9 mouse cellular contexts compared by ENCODE assay signal in the genomic region with DNA sequence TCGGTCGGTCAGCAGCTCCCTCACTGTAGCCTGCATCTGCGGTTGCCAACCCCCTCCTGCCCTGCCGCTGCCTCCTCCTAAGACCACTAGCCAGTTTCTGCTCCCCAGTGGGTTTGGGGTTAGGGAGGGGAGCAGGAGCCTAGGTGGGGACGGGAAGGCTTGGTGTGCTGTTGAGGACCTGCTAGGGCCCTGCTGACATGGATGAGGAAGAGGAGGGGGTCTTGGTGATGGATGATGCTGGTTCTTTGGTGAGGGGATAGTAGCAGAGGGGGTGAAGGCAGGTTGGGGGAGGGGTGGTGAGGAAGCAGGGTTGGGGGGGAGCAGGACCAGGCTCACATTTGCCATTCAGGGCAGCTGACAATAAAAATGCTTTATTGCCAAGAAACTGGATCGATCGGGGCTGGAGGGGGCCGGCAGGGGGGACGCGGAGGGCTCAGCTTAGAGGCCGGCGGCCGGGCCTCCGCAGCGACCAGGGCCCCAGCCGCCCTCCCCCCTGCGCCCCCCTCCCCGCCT. TPM values are rescaled to one million over a fixed set of nuclear protein-coding genes. Genes with fewer than 3 reads are reported as not detected.
DNase-seq lines count a peak whose midpoint lies in the region; ATAC-seq and TF ChIP-seq lines count a peak whose summit lies in the region.
"Had no signal": no experiment of that assay in that cellular context is flagged by ENCODE, and none has a peak within 500 bp of the region (broad histone marks: within the 10 kb centered on the region; RNA-seq: fewer than 3 reads in every experiment).

No protein-coding gene starts in this region.

- H3K4me3 ChIP-seq in embryonic facial prominence, embryonic 11.5 days (ENCODE audit: low read depth, low read length): no peak overlapping the region
- H3K4me3 ChIP-seq in forebrain, postnatal 0 days (ENCODE audit: low read depth, low read length): no peak overlapping the region
- 0 out of 2 replicates have a peak overlapping the region, but pooled peaks have one; percentile 0 for H3K4me3 ChIP-seq in limb, embryonic 14.5 days (replicated peaks; ENCODE audit: low read length)
- no peak overlapping the region for H3K4me3 ChIP-seq in neural tube, embryonic 15.5 days (replicated peaks)
- H3K4me3 ChIP-seq in liver, embryonic 11.5 days (ENCODE audit: low read depth, low read length): no peak overlapping the region

- peak overlapping the region; percentile 25 for H3K4me2 ChIP-seq in embryonic facial prominence, embryonic 11.5 days (ENCODE audit: low read depth, low read length)
- H3K4me2 ChIP-seq in forebrain, postnatal 0 days (ENCODE audit: low read depth): peak overlapping the region; percentile 15; the same call in 1 of the 2 replicates
- peak overlapping the region; percentile 29 for H3K4me2 ChIP-seq in limb, embryonic 14.5 days (replicated peaks; ENCODE audit: low read depth, low read length, severe bottlenecking)
- peak overlapping the region; percentile 43 for H3K4me2 ChIP-seq in neural tube, embryonic 15.5 days
- H3K4me2 ChIP-seq in liver, embryonic 11.5 days: no peak overlapping the region

- WGBS in embryonic facial prominence, embryonic 11.5 days: 2% methylated on average over 12 of the region's 18 CpGs
- WGBS in forebrain, postnatal 0 days: 6% methylated on average over 12 of the region's 18 CpGs
- 1% methylated on average over 11 of the region's 18 CpGs for WGBS in limb, embryonic 14.5 days
- WGBS in neural tube, embryonic 15.5 days: 3% methylated on average over 12 of the region's 18 CpGs
- WGBS in liver, embryonic 11.5 days: 8% methylated on average over 11 of the region's 18 CpGs

- ATAC-seq in embryonic facial prominence, embryonic 11.5 days (replicated peaks; ENCODE audit: insufficient number of reproducible peaks, low FRiP score, low TSS enrichment, low read depth): 0 out of 2 replicates have a peak, but pooled peaks have one; percentile 12
- peak; percentile 28; the same call in 1 of the 2 replicates for ATAC-seq in forebrain, postnatal 0 days
- peak; percentile 42; the same call in 1 of the 2 replicates for ATAC-seq in limb, embryonic 14.5 days (ENCODE audit: low FRiP score, low read depth)
- peak; percentile 42 for ATAC-seq in neural tube, embryonic 15.5 days (ENCODE audit: low FRiP score)
- no peak for ATAC-seq in liver, embryonic 11.5 days (replicated peaks; ENCODE audit: low FRiP score)

- no peak for TF ChIP-seq CTCF in forebrain, postnatal 0 days (IDR thresholded peaks at IDR 0.05; ENCODE audit: low read depth)

- DNase-seq in embryonic facial prominence, embryonic 11.5 days (ENCODE audit: low spot score): peak; percentile 18
- no peak for DNase-seq in forebrain, postnatal 0 days
- no peak for DNase-seq in limb, embryonic 14.5 days (ENCODE audit: low spot score)
- DNase-seq in ovary, postnatal 10 days (ENCODE audit: low spot score): no peak
- DNase-seq in liver, embryonic 11.5 days (ENCODE audit: low spot score): no peak
- no peak for DNase-seq in cerebellum, postnatal 36 days
- DNase-seq: cerebellum, postnatal 14 days; lung, adult 2 months had no signal

- H3K9ac ChIP-seq in embryonic facial prominence, embryonic 11.5 days (replicated peaks; ENCODE audit: low read length): no peak overlapping the region; the same call in 1 of the 2 replicates
- H3K9ac ChIP-seq in forebrain, postnatal 0 days: peak overlapping the region; percentile 18
- H3K9ac ChIP-seq in limb, embryonic 14.5 days (ENCODE audit: low read depth, low read length, severe bottlenecking): peak overlapping the region; percentile 25; the same call in 1 of the 2 replicates
- no peak overlapping the region for H3K9ac ChIP-seq in neural tube, embryonic 15.5 days (replicated peaks)
- no peak overlapping the region for H3K9ac ChIP-seq in liver, embryonic 11.5 days (ENCODE audit: low read depth, low read length)

- H3K4me1 ChIP-seq in embryonic facial prominence, embryonic 11.5 days (ENCODE audit: control insufficient read depth, insufficient read depth, low read length): peaks cover 20% of the 10 kb centered on the region
- H3K4me1 ChIP-seq in forebrain, postnatal 0 days (ENCODE audit: insufficient read depth): peaks cover 27% of the 10 kb centered on the region
- H3K4me1 ChIP-seq in limb, embryonic 14.5 days (ENCODE audit: control insufficient read depth, insufficient read depth, low read length): peaks cover 49% of the 10 kb centered on the region
- H3K4me1 ChIP-seq in neural tube, embryonic 15.5 days: peaks cover 60% of the 10 kb centered on the region
- peaks cover 33% of the 10 kb centered on the region for H3K4me1 ChIP-seq in liver, embryonic 11.5 days (replicated peaks; ENCODE audit: control insufficient read depth, insufficient read depth, low read length)

- H3K9me3 ChIP-seq in embryonic facial prominence, embryonic 11.5 days (replicated peaks; ENCODE audit: control insufficient read depth, low read length): no peaks in the 10 kb centered on the region
- no peaks in the 10 kb centered on the region for H3K9me3 ChIP-seq in forebrain, postnatal 0 days (ENCODE audit: low read length)
- no peaks in the 10 kb centered on the region for H3K9me3 ChIP-seq in limb, embryonic 14.5 days (ENCODE audit: control insufficient read depth, low read length)
- no peaks in the 10 kb centered on the region for H3K9me3 ChIP-seq in neural tube, embryonic 15.5 days (replicated peaks)
- no peaks in the 10 kb centered on the region for H3K9me3 ChIP-seq in liver, embryonic 11.5 days (ENCODE audit: control insufficient read depth, low read length)

- no peaks in the 10 kb centered on the region for H3K36me3 ChIP-seq in embryonic facial prominence, embryonic 11.5 days (replicated peaks; ENCODE audit: control insufficient read depth, insufficient read depth, low read depth, low read length)
- H3K36me3 ChIP-seq in forebrain, postnatal 0 days (ENCODE audit: insufficient read depth): peaks cover 4% of the 10 kb centered on the region; the same call in 1 of the 2 replicates
- H3K36me3 ChIP-seq in limb, embryonic 14.5 days (ENCODE audit: control insufficient read depth, insufficient read depth, low read length): no peaks in the 10 kb centered on the region
- peaks cover 5% of the 10 kb centered on the region; the same call in 1 of the 2 replicates for H3K36me3 ChIP-seq in neural tube, embryonic 15.5 days
- H3K36me3 ChIP-seq in liver, embryonic 11.5 days (ENCODE audit: control insufficient read depth, insufficient read depth, low read length): no peaks in the 10 kb centered on the region

- peaks cover 3% of the 10 kb centered on the region; the same call in 1 of the 2 replicates for H3K27me3 ChIP-seq in embryonic facial prominence, embryonic 11.5 days (ENCODE audit: control insufficient read depth, insufficient read depth, low read length)
- no peaks in the 10 kb centered on the region for H3K27me3 ChIP-seq in forebrain, postnatal 0 days (ENCODE audit: insufficient read depth, low read length)
- no peaks in the 10 kb centered on the region for H3K27me3 ChIP-seq in limb, embryonic 14.5 days (ENCODE audit: control insufficient read depth, insufficient read depth, low read length)
- no peaks in the 10 kb centered on the region for H3K27me3 ChIP-seq in neural tube, embryonic 15.5 days (replicated peaks)
- H3K27me3 ChIP-seq in liver, embryonic 11.5 days (replicated peaks; ENCODE audit: control insufficient read depth, insufficient read depth, low read length): peaks cover 41% of the 10 kb centered on the region

- 0 out of 2 replicates have a peak overlapping the region, but pooled peaks have one; percentile 35 for H3K27ac ChIP-seq in embryonic facial prominence, embryonic 11.5 days (replicated peaks; ENCODE audit: low read depth, low read length)
- H3K27ac ChIP-seq in forebrain, postnatal 0 days (ENCODE audit: low read depth, low read length): no peak overlapping the region
- no peak overlapping the region for H3K27ac ChIP-seq in limb, embryonic 14.5 days (replicated peaks; ENCODE audit: low read depth, low read length)
- H3K27ac ChIP-seq in neural tube, embryonic 15.5 days (replicated peaks): peak overlapping the region; percentile 81
- H3K27ac ChIP-seq in liver, embryonic 11.5 days (ENCODE audit: low read depth, low read length): no peak overlapping the region

- no peak for TF ChIP-seq POLR2A in limb, embryonic 14.5 days (IDR thresholded peaks at IDR 0.05; ENCODE audit: borderline replicate concordance, extremely low read depth, insufficient read depth, insufficient read length)

RNA-seq across cellular contexts. Expression of a gene that starts 29.3 kb away (rescaled TPM):
- polyA plus RNA-seq in embryonic facial prominence, embryonic 11.5 days (2014; fragmentation: Nextera tagmentation; extraction: Ambion mirVana): 4.2 and 9.8 TPM in 2 replicates
- 5.8 and 6.0 TPM in 2 replicates for total RNA-seq in forebrain, postnatal 0 days (2014; rRNA removed)
- 9.8 and 21.2 TPM in 2 replicates for polyA plus RNA-seq in forebrain, postnatal 0 days (2015; fragmentation: Nextera tagmentation; extraction: Ambion mirVana)
- 1.3 and 2.6 TPM in 2 replicates for polyA plus RNA-seq in limb, embryonic 14.5 days (2012; rRNA removed)
- 0.55 and 1.9 TPM in 2 replicates for polyA plus RNA-seq in limb, embryonic 14.5 days (2014; fragmentation: Nextera tagmentation; extraction: Ambion mirVana)
- polyA plus RNA-seq in neural tube, embryonic 15.5 days (2015; fragmentation: Nextera tagmentation; extraction: Ambion mirVana): 19.5 and 24.1 TPM in 2 replicates
- polyA plus RNA-seq in liver, embryonic 11.5 days (2014; fragmentation: Nextera tagmentation; extraction: Ambion mirVana): 2.2 and 3.2 TPM in 2 replicates

Comparison
In these comparisons a context has a peak if more than half of its experiments do, and no peak if none do; other contexts are left out.
1. H3K27ac ChIP-seq: peak in embryonic facial prominence, embryonic 11.5 days (single experiment) and neural tube, embryonic 15.5 days (single experiment); none in forebrain, postnatal 0 days (single experiment), limb, embryonic 14.5 days (single experiment) and liver, embryonic 11.5 days (single experiment).
2. H3K9ac ChIP-seq: peak in forebrain, postnatal 0 days (single experiment) and limb, embryonic 14.5 days (single experiment); none in embryonic facial prominence, embryonic 11.5 days (single experiment), neural tube, embryonic 15.5 days (single experiment) and liver, embryonic 11.5 days (single experiment).